Mouse (Mus musculus): ENCODE results near the gene Mfsd1. TPM values are rescaled to one million over a fixed set of nuclear protein-coding genes. Genes with fewer than 3 reads are reported as not detected.

Gene Mfsd1
- 10 to 100 TPM; 38.6 to 63.2 (median 46.6) TPM for total RNA-seq (2022)

DNA sequence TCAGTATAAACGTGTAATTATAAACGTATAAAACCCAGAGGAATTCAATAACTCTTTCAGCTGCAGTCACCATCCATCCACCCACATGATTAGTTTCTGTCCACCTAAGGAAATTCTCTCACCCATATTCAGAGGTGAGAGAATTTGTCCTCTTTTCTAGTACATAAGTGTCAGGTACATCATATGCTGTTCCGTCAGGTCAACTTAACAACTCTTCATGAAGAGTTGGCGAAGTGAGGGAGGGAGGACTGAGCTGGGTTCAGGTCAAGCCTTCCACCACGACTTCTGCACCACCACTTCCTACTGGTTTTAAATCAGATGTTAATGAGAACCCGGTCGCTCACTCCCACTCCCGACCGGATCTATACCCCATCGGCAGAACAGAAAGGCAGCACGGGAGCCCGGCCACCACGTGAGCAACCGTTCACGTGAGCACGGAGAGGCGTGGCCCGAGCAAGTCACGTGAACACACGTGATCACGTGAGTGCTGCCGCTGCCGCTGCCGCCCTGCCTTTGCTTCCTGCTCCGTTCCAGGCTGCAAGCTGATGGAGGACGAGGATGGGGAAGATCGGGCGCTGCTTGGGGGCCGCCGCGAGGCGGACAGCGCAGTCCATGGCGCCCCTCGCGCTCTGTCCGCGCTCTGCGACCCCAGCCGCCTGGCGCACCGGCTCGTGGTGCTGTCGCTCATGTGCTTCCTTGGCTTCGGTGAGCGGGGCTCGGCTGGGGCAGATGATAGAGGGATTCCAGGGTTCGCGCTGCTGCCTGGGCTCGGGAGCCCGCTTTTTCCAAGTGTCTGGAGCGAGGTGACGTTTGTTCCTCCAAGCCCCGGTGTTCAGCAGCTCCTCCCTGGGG, at the start of gene Mfsd1:
Gene Mfsd1, plus strand, starts transcription at position 469 of the 852 bp plus-strand sequence.
- peak; percentile 86 to 89 for DNase-seq (ENCODE audit: low spot score in 2 of 2)

DNA sequence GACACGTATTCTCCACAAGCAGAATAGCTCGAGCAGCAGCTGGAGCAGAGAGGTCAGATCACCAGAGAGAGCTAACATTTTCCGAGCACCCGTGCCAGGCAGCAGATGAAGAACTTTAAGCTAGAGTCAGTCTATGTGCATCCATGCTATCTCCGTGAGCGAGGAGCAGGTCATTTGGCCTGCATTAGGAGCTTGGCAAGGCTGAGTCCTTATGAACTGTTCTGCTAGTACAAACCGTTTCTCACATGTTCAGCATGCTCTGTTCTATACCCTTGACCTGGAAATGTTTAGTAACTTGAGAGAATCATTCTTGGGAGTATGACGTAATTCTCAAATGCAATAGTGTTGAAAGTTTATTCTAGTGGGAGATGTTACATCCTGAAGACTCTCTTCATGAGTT, 38.9 kb upstream of the Mfsd1 start:
- DNase-seq (ENCODE audit: low spot score in 2 of 2) = no peak

DNA sequence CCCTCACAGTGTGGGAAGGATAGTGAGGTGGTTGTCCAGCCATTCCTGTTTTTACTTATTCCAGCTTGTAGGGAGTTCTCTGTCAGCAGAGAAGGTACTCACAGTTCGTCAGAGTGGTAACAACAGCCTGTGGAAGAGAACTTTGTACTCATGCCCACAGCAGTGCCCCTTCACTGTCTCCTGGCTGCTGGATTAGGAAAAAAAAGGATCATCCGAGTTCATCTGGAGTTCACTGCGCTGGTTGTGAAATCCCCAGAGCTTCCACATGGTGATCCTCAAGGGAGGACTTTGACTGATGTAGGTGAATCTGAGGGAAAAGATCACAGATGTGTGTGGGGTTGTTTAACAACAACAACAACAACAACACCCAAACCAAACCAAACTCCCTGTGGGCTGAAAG, 31.3 kb upstream of the Mfsd1 start:
- DNase-seq (ENCODE audit: low spot score in 2 of 2) = no peak

DNA sequence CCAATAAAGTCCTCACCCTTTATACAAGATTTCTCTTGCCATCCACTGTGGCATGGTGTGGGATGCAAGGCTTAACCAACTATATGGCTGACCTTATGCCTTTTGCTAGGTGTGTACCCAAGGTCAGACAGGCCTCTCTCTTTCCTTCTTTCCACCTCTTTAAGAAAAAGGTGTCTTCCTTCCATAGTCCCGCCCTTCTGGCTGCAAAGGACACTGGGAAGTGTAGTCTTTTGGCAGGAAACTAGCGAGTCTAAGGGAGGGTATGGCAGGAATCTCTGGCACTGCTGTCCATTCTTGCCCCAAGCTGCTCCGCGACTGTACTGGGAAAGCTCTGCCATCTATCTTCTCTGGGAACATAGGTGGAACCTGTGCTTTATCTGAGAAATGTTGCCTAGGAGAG, 29.3 kb upstream of the Mfsd1 start:
- DNase-seq (ENCODE audit: low spot score in 2 of 2) = no peak

DNA sequence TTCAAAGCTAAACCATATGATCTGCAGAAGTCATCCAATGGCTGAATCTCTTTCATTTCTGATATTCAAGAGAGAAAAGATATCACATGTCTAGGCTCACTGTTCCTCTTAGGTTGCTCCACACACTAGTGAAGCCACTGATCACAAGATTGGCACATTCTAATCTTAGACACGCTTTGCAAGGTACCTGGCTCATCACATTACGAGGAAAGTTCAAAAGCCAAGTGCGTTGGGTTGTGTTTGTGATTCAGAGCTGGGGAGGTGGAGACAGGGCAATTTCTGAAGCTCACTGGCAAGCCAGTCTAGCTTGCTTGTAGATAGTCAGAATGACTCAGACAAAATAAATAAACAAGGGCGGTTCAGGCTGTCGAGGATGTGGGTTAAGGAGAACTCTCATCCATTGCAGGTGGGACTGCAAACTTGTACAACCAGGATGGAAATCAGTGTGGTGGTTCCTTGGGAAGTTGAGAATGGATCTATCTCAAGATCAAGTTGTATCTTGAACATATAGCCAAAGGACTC, 28.6 kb upstream of the Mfsd1 start:
- no peak for DNase-seq (ENCODE audit: low spot score in 2 of 2)

DNA sequence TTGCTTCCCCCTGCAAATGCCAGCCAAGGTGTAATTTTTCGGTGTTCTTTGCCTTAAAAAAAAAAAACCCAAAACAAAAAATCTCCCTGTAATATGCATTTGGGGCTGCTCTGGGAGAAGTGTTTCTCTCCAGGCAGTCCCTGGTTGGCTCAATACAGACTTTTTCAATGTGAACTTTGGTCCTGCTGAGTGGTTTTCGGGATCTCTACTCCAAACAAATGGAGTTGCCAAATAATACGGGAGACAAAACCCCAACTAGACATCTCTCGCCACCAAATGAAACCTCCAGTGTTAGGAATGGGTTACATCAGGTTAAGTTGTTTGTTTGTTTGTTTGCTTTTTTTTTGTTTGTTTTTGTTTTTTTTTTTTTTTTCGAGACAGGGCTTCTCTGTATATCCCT, 27.3 kb upstream of the Mfsd1 start:
- no peak for DNase-seq (ENCODE audit: low spot score in 2 of 2)

DNA sequence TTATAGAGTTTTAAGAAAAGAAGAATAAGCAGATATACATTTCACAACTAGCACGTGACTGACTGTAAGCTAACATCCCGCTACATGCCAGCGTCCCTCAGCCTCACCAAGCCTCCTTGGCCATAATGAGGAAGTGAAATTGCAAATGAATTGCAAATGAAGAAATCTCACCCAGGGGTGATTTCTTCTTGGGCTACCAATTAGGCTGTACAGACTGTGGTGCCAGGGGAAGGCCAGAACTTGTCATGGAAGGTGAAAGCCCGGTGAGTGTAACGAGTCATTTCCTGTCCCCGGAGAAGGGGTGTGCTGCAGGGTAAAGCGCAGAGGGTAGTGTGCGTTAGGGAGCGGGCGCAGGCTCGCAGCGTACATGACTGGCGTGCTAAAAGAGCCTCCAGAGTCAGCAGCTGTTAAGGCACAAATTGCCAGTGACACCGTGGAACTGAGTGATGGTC, 25.3 kb upstream of the Mfsd1 start:
- no peak for DNase-seq (ENCODE audit: low spot score in 2 of 2)

DNA sequence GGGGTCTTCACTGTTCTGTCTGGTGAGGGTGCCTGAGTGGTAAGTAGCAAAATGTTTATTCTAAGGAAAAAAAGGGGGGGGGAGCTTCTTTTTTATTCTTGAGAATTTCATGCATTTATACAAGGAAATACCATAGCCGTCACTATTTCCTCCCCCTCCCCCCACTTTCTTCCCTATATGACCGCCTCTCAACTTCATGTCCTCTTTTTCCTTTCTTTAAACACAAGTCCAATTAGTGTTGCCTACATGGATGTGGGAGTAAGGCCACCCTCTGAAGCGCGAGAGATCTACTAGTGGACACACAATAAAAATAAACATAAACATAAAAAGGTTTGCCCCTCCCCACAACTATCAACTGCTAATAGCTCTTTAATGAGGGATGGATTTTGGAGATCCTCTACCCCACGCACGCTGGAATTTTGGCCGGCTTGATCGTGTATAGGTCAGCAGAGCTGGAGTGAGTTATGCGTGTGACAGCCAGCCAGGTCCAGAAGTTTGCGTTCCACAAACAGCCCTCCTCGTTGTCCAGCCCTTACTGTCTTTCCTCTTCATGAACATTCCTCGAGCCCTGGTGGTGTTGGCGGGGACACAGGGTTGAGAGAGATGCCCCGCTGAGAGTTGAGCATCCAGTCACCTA, 24.7 kb upstream of the Mfsd1 start:
- DNase-seq (ENCODE audit: low spot score in 2 of 2) = no peak

DNA sequence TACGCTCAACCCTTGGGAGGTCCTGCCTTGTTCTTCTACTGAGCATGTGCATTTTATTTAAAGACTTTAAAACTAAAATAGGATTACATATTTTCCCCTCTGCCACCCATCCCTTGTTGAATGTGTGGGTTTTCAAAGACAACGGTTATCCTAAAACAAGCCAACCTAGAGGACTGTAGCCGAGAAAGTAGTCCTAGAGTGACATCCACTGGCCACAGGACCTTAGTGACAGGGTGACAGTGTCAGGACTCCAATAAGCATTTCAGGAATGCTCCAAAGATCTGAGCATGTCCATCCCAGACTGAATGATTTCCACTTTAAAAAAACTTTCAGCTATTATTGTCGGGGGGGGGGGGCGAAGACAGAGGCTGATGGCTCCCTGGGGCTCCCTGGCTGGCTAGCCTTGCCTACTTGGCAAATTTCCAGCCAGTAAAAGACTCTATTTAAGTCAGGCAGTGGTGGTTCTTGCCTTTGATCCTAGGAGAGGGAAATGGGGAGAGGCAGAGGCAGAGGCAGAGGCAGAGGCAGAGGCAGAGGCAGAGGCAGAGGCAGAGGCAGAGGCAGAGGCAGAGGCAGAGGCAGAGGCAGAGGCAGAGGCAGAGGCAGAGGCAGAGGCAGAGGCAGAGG, 17.7 kb upstream of the Mfsd1 start:
- no peak for DNase-seq (ENCODE audit: low spot score in 2 of 2)

DNA sequence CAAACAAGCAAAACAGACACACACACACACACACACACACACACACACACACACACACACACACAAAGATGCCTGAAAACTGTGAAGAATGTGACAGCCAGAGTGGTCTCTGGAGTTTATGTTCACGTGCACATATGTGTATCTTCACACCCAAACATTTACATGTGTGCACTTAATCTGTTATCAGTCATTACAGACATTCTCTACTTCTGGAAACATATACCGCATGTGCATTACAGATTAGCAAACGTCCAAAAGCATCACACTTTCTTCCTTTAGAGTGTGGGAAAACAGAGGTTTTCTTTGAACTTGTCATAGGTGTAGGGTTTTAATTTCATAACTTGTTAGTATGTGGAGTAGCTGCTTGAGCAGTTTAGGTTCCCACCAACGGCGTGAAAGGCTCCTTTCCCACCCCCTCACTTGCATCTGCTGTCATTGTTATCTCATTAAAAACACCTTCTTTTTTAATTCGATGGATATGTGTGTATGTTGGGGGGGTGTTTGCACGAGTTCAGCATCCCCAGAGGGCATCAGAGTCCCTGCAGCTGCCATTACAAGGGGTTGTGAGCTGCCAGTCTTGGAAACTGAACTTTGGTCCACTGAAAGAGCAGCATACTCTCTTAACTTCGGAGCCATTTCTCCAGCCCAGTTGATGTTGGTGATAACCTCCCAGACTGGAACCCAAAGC, 16.9 kb upstream of the Mfsd1 start:
- DNase-seq (ENCODE audit: low spot score in 2 of 2) = no peak

DNA sequence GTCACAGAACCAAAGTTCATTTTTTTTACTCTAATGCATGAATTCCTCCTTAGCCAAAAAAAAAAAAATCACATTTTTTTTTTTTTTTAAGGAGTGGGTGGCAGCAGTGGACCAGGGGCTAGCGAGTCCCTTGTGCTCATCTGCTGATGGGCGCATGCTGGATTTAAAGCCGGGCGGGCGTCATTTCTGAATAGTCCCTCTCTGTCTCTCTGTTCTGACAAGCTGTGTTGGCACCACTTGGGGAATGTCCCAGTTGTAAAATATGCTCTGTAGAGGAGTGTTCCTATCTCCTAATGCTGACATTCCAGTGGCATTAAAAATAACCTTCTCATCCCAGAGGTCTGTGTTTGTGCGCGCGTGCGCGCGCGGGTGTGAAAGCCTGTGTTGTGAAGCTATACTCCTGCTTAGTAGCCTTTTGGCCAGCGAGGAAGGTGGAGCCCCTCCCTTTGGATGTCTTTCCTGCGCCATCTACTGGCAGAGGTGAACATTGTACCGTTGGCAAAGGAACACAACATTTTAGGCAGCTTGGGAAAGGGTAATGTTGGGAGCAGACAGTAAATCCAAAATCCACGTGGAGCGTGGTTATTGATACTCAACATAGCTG, 14.4 kb upstream of the Mfsd1 start:
- peak; percentile 57 to 66 for DNase-seq (ENCODE audit: low spot score in 2 of 2)

DNA sequence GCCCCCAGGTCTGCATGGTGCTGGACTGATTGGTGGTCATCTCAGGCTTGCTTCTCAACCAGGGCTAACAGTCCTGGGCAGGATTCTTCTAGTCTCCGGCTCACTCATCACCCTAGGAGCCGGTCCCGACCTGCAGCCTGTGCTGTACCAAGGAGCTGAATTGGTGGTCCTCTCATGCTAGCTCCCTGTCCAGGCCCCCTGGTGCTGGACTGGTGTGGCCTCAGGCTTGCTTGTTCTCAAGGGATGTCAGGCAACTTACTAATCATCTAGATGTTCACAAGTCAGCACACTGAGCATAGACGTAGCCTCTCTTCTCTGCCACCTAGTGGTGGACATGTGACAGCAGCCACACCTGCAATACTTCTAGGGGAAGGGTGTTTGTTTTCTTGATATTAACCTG, 9.6 kb upstream of the Mfsd1 start:
- DNase-seq (ENCODE audit: low spot score in 2 of 2) = no peak

DNA sequence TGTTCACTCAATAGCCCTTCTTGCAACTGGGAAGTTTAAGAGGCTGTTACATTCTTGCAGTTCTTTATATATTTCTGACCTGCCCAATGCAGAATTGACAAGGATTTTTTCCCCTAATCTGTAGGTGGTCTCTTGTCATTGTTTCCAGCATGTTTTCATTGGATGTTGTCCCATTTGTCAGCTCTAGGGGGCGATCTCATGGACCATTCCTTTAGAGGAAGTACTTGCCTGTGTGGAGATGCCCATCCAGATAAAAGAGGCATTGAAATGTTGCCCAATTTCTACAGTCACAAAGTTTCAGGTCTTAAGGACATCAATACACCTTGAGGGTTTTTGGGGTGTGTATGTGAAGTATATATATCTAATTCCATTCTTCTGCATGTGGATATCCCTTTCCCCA, 9.0 kb upstream of the Mfsd1 start:
- no peak for DNase-seq (ENCODE audit: low spot score in 2 of 2)

DNA sequence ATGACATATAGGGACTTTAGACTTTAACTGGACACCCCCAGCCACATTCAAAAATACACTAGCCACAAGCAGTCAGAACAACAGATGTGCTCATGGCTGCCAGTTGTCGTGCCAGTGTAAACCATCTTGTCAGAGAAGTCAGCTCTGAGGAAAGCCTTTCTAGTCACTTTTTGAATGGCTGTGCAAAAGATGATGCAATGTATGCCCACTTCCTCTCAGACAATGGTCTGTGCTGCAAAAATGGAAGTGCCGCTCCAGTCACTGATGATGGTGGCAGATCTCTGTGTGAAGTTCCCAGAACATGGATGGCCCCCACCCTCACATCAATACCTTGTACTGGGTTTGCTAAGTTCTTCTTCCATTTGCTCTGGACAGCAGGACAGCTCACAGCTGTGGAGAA, 6.3 kb upstream of the Mfsd1 start:
- DNase-seq (ENCODE audit: low spot score in 2 of 2) = no peak

DNA sequence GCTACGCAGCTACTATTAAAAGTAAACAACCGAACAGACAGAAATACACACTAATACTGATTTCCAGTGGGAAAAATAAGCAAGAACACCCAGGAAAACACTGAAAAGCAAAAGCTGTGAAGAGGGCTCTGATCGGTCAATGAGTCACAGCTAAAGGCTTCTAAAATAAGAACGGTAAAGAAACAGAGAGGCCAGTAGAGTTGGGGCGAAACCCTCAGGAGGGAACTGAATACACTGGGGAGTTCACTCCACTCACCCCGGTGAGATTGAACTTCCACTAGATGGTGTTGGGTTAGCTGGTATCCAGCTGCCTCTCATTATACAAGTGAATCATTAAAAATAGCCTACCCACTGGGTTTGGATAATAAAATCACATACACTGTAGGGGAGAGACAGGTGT, 5.8 kb upstream of the Mfsd1 start:
- no peak for DNase-seq (ENCODE audit: low spot score in 2 of 2)

DNA sequence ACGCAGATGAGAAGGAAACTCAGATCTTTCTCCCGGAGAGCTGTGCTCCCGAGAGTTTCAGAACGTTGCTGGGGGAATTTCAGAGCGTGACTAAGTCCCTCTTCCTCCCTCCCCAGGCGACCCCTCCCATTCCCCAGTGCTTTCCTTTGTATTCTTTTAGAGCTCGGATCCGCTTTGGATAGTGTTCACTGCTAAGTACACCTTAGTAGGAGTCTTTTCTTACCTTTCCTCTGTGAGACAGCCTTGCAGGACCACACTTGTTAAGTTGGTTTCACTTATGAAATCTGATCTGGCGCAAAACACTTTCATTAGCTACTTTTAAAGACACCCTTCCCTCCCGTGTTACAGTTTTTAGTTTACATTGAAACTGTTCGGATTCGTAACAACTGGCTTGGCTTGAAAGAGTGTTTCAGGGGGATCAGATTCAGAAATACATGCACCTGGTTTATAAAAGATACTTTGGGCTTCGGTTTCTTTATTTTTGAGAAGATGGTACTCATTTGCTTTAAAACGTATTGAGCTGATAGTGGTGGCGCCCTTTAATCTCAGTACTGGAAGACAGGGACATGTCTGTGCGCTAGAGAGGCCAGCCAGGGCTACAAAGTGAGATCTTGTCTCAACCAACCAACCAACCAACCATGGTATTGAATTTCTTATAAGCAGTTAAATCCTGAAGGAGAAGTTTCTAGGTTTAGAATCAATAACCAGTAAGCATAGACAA, 744 bp downstream of the Mfsd1 start:
- no peak for DNase-seq (ENCODE audit: low spot score in 2 of 2)

DNA sequence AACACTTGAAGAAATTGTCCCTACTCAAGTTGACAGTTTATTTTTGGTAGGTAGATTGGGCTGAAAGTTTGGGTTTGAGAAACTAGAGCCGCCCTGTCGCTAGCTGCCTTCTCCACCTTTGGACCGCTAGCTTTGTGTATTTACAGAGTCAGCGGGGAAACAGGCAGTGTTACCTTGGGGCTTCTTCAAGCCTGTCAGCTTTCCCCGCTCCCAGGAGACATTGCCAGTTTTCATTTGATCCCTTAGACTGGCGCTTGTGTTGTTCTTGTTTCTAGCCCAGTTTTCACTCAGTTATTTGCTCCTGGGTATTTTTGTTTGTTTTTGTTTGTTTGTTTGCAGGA, 1.3 kb downstream of the Mfsd1 start:
- no peak for DNase-seq (ENCODE audit: low spot score in 2 of 2)

DNA sequence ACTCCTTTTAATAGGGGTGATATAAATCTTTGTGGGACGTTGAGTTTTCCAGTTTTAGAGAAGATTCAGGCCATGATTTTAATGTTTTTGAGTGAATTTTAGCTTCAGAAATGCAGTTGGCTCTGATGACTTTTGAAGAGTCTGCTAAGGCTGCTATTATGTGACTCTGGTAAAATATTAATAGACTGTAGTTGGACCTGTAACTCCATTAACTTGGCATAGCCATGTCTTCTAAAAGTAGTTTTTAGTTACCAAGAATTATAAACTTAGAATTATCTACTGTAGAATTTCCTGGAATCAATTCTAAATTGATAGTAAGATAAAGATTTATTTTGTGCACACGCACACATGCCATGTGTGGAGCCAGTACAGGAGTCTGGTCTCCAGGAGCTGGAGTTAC, 4.0 kb downstream of the Mfsd1 start:
- DNase-seq (ENCODE audit: low spot score in 2 of 2) = no peak

DNA sequence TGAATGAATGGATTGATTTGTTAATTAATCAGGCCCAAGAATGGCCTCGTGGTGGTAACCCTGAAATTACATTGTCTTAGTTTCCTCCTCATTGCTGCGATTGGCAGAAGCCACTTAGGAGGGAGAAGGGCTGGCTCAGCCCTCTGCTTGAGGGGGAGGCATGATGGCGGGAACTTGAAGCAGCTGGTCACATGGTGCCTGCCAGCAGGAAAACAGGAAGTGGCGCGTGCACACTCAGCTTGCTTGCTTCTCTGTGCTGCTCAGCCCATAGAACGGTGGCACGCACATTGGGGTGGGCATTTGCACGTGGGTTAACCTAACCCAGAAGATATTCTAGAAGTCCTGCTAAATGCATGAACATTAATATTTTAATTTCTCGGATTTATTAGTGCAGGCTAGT, 4.9 kb downstream of the Mfsd1 start:
- DNase-seq (ENCODE audit: low spot score in 2 of 2) = no peak

DNA sequence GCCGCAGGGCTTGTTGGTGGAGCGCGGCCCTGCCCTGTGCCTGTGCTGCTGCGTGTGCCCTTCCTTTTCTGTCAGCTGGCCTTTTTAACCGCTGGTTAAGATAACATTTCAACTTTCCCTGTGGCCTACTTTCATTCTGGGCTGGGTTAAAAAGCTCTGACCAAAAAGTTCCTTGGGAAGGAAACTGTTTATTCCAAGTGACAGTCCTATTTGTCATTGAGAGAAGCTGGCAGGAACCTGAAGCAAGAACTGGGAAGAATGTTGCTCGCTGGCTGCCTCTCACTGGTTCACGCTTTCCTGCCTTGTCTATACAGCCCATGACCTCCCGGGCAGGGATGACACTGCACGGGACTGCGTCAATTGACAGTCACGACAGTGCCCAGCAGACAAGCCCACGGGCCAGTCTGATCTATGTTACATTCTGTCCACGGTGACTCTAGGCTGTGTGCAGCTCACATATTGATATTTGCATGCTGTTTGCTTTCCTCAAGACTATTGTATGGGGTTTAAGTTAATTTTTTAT, 19.1 kb downstream of the Mfsd1 start:
- DNase-seq (ENCODE audit: low spot score in 2 of 2) = no peak

DNA sequence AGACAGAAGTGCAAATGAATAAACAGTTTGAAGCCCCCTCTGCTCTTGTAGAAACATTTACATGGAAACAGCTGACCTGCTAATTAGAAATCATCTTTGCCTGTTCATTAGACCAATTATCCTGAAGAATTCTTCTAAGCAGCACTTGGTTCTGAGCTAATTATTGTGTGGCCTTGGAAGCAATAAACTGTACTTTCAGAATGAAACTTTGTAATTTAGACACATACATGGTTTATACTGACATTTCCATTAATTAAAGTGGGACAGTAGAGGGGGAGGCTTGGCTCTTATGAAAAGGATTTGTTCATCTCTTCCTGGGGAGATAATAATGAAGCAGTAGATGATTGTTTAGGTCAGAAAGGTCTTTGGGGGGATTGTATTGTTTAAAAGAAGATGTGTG, 35.7 kb downstream of the Mfsd1 start:
- DNase-seq (ENCODE audit: low spot score in 2 of 2) = no peak

All from layer of hippocampus, adult 8-10 months (tissue).